Mouse (Mus musculus) heart, embryonic 13.5 days (tissue): ENCODE data around the gene Pdgfd. TPM values are rescaled to one million over a fixed set of nuclear protein-coding genes. Genes with fewer than 3 reads are reported as not detected.

Experiments
- ATAC-seq: fragments of 200-750 bp; cut with Nextera tagmentation; 2 replicates; pipeline ENCODE4 v1.8.0; 2017; ENCODE audit warnings: moderate TSS enrichment; ENCODE audit not compliant: insufficient number of reproducible peaks, low FRiP score, low TSS enrichment; ENCODE audit errors: extremely low read depth
- H3K27ac ChIP-seq: fragments of 300-500 bp; sonication (generic); replicated peaks from 2 replicates; pipeline ENCODE4 v1.5.1; 2015; ENCODE audit warnings: moderate library complexity, mild to moderate bottlenecking, inconsistent platforms
- H3K27me3 ChIP-seq: fragments of 300-500 bp; sonication (generic); replicated peaks from 2 replicates; pipeline ENCODE4 v1.6.1; 2015; ENCODE audit warnings: mild to moderate bottlenecking, inconsistent platforms
- H3K36me3 ChIP-seq: fragments of 300-500 bp; sonication (generic); 2 replicates; pipeline ENCODE4 v1.6.1; 2015; ENCODE audit warnings: mild to moderate bottlenecking, inconsistent platforms
- H3K4me1 ChIP-seq: fragments of 300-500 bp; sonication (generic); 2 replicates; pipeline ENCODE4 v1.6.1; 2015; ENCODE audit warnings: inconsistent platforms
- H3K4me2 ChIP-seq: fragments of 300-500 bp; sonication (generic); 2 replicates; pipeline ENCODE4 v1.6.1; 2015; ENCODE audit warnings: inconsistent platforms, mild to moderate bottlenecking, moderate library complexity
- H3K4me3 ChIP-seq: fragments of 300-500 bp; sonication (generic); 2 replicates; pipeline ENCODE4 v1.5.1; 2015; ENCODE audit warnings: moderate library complexity, mild to moderate bottlenecking, inconsistent platforms
- H3K9ac ChIP-seq: fragments of 300-500 bp; sonication (generic); 2 replicates; pipeline ENCODE4 v1.6.1; 2015; ENCODE audit warnings: inconsistent platforms, mild to moderate bottlenecking, moderate library complexity
- H3K9me3 ChIP-seq: fragments of 300-500 bp; sonication (generic); 2 replicates; pipeline ENCODE4 v1.6.1; 2016; ENCODE audit warnings: inconsistent platforms
- WGBS: fragments of 180-500 bp; shearing (Covaris S2); methylation state at CpG from one replicate; pipeline ENCODE4 v1.1.7; 2015; ENCODE audit warnings: mixed read lengths; 5-methylcytosine and 5-hydroxymethylcytosine counted together
- polyA plus RNA-seq: library from polyadenylated mRNA; unstranded; fragments of >200 nt; fragmentation: Nextera tagmentation; extraction: Ambion mirVana; gene quantifications from 2 replicates; pipeline ENCODE4 v1.2.1, GENCODE M21; 2015

Gene Pdgfd
- polyA plus RNA-seq, 1 experiment from 2014 or later = 8.0 TPM

GRCm38 (mm10) chr9:6353257-6353960 lies 185.0 kb downstream of the Pdgfd start:
- no peaks in the 10 kb centered on the region for H3K36me3 ChIP-seq
- no peak overlapping the region for H3K27ac ChIP-seq
- no peak overlapping the region for H3K9ac ChIP-seq
- ATAC-seq = no peak
- 60% methylated on average over 1 of the region's 1 CpGs for WGBS
- H3K4me1 ChIP-seq = no peaks in the 10 kb centered on the region
- no peak overlapping the region for H3K4me3 ChIP-seq
- no peaks in the 10 kb centered on the region for H3K9me3 ChIP-seq
- no peaks in the 10 kb centered on the region for H3K27me3 ChIP-seq
- no peak overlapping the region for H3K4me2 ChIP-seq

- Histone ChIP-seq H3K27ac (no peak overlapping the region), H3K4me3 (no peak overlapping the region), H3K4me1 (no peaks in the 10 kb centered on the region), H3K4me2 (no peak overlapping the region), H3K36me3 (no peaks in the 10 kb centered on the region), H3K9me3 (no peaks in the 10 kb centered on the region), H3K27me3 (no peaks in the 10 kb centered on the region), H3K9ac (no peak overlapping the region)
- WGBS = 68% methylated on average over 2 of the region's 2 CpGs
- no peak for ATAC-seq
Observed at GRCm38 (mm10) chr9:6360795-6361194, 192.4 kb downstream of the Pdgfd start.

GRCm38 (mm10) chr9:6366550-6366949 lies 198.2 kb downstream of the Pdgfd start:
- ATAC-seq = no peak
- H3K9ac ChIP-seq = no peak overlapping the region
- H3K4me3 ChIP-seq = no peak overlapping the region
- H3K27ac ChIP-seq = no peak overlapping the region
- H3K27me3 ChIP-seq = no peaks in the 10 kb centered on the region
- WGBS = 73% methylated on average over 1 of the region's 1 CpGs
- no peaks in the 10 kb centered on the region for H3K9me3 ChIP-seq
- H3K4me1 ChIP-seq = no peaks in the 10 kb centered on the region
- H3K36me3 ChIP-seq = no peaks in the 10 kb centered on the region
- no peak overlapping the region for H3K4me2 ChIP-seq

- Histone ChIP-seq H3K27me3 (no peaks in the 10 kb centered on the region), H3K4me2 (no peak overlapping the region), H3K4me3 (no peak overlapping the region), H3K9me3 (no peaks in the 10 kb centered on the region), H3K36me3 (no peaks in the 10 kb centered on the region), H3K4me1 (peaks cover 9% of the 10 kb centered on the region; the same call in 1 of the 2 replicates), H3K9ac (no peak overlapping the region), H3K27ac (no peak overlapping the region)
- ATAC-seq = no peak
- whole genome bisulfite sequencing = 51% methylated on average over 1 of the region's 1 CpGs
Observed at GRCm38 (mm10) chr9:6401764-6402163, 233.4 kb downstream of the Pdgfd start.

GRCm38 (mm10) chr9:6406535-6406934 lies 238.2 kb downstream of the Pdgfd start:
- Histone ChIP-seq H3K9ac (no peak overlapping the region), H3K27ac (no peak overlapping the region), H3K9me3 (no peaks in the 10 kb centered on the region), H3K4me1 (peaks cover 11% of the 10 kb centered on the region), H3K36me3 (no peaks in the 10 kb centered on the region), H3K27me3 (no peaks in the 10 kb centered on the region), H3K4me2 (no peak overlapping the region), H3K4me3 (no peak overlapping the region)
- WGBS = 44% methylated on average over 3 of the region's 3 CpGs
- no peak for ATAC-seq

GRCm38 (mm10) chr9:6407972-6408371 lies 239.6 kb downstream of the Pdgfd start:
- Histone ChIP-seq H3K4me1 (peaks cover 6% of the 10 kb centered on the region; the same call in 1 of the 2 replicates), H3K4me3 (no peak overlapping the region), H3K9ac (no peak overlapping the region), H3K27ac (no peak overlapping the region), H3K4me2 (no peak overlapping the region), H3K9me3 (no peaks in the 10 kb centered on the region), H3K27me3 (no peaks in the 10 kb centered on the region), H3K36me3 (no peaks in the 10 kb centered on the region)
- ATAC-seq = no peak
- WGBS = 51% methylated on average over 4 of the region's 4 CpGs

- Histone ChIP-seq H3K4me1 (0 out of 2 replicates have a peak, but pooled peaks cover 2% of the 10 kb centered on the region), H3K9me3 (0 out of 2 replicates have a peak, but pooled peaks cover 5% of the 10 kb centered on the region), H3K36me3 (no peaks in the 10 kb centered on the region), H3K4me2 (no peak overlapping the region), H3K27me3 (no peaks in the 10 kb centered on the region), H3K27ac (no peak overlapping the region), H3K9ac (no peak overlapping the region), H3K4me3 (no peak overlapping the region)
- ATAC-seq = no peak
Observed at GRCm38 (mm10) chr9:6424606-6425005, 256.2 kb downstream of the Pdgfd start.

Other genes starting within 250 kb of the Pdgfd start
- gene Ddi1, start 101.3 kb downstream of the Pdgfd start, polyA plus RNA-seq = 0.04 TPM in 2 replicates